Mouse (Mus musculus) adrenal gland, postnatal 25 days (tissue): ENCODE results near the gene Klk10. TPM values are rescaled to one million over a fixed set of nuclear protein-coding genes. Genes with fewer than 3 reads are reported as not detected.

Experiments used
- DNase-seq: peaks from one replicate; pipeline ENCODE4 v3.0.0; 2021; ENCODE audit warnings: mixed read lengths
- total RNA-seq: library from RNA; stranded (reverse); gene quantifications from 2 replicates; pipeline ENCODE4 v1.2.3, GENCODE M21; 2021

The Klk10 gene
- total RNA-seq, 1 experiment from 2014 or later: not detected

GRCm38 (mm10) chr7:43796355-43796754, 15.5 kb downstream of the Klk10 start:
- no peak for DNase-seq

GRCm38 (mm10) chr7:43797333-43797769, 16.5 kb downstream of the Klk10 start, which contains the start of gene Klk8:
TSS of gene Klk8 (plus strand) at chr7:43797577.
- DNase-seq: no peak

- no peak for DNase-seq
Observed at GRCm38 (mm10) chr7:43797844-43798462, 17.1 kb downstream of the Klk10 start.

GRCm38 (mm10) chr7:43799876-43800275, 19.0 kb downstream of the Klk10 start:
- DNase-seq: no peak

GRCm38 (mm10) chr7:43810994-43811393, 30.2 kb downstream of the Klk10 start, which contains the start of gene Klk7:
TSS of gene Klk7 (plus strand) at chr7:43811294.
- DNase-seq: no peak

GRCm38 (mm10) chr7:43815211-43815610, 34.4 kb downstream of the Klk10 start:
- no peak for DNase-seq

GRCm38 (mm10) chr7:43816746-43817145, 35.9 kb downstream of the Klk10 start:
- no peak for DNase-seq

- no peak for DNase-seq
Observed at GRCm38 (mm10) chr7:43821581-43821980, 40.7 kb downstream of the Klk10 start.

- DNase-seq: no peak
Observed at GRCm38 (mm10) chr7:43824199-43824598, 43.4 kb downstream of the Klk10 start, which contains the start of gene Klk6. TSS of gene Klk6 (plus strand) at chr7:43824499.

GRCm38 (mm10) chr7:43826056-43826455, 45.2 kb downstream of the Klk10 start:
- DNase-seq: no peak

- DNase-seq: no peak
Observed at GRCm38 (mm10) chr7:43827706-43828105, 46.9 kb downstream of the Klk10 start.

- no peak for DNase-seq
Observed at GRCm38 (mm10) chr7:43829006-43829405, 48.2 kb downstream of the Klk10 start.

Other genes with a start within 250 kb of the Klk10 start
- gene Cd33, start 236.6 kb upstream of the Klk10 start, total RNA-seq: 1.2 and 2.4 TPM in 2 replicates
- gene Zfp658, start 218.8 kb upstream of the Klk10 start, total RNA-seq: 2.8 and 3.1 TPM in 2 replicates
- gene Zfp719, start 201.4 kb upstream of the Klk10 start, total RNA-seq: 16.2 and 17.5 TPM in 2 replicates
- not detected in 2 replicates for gene Zfp819, start 173.9 kb upstream of the Klk10 start, total RNA-seq
- gene Ceacam18, start 146.3 kb upstream of the Klk10 start, total RNA-seq: not detected in 2 replicates
- 1.9 and 2.1 TPM in 2 replicates for gene Siglece, start 120.9 kb upstream of the Klk10 start, total RNA-seq
- gene Ctu1, start 109.0 kb upstream of the Klk10 start, total RNA-seq: 11.1 and 13.4 TPM in 2 replicates
- not detected in 2 replicates for gene Klk14, start 90.6 kb upstream of the Klk10 start, total RNA-seq
- not detected in 2 replicates for gene Klk13, start 68.5 kb upstream of the Klk10 start, total RNA-seq
- gene Klk12, start 12.1 kb upstream of the Klk10 start, total RNA-seq: not detected in 2 replicates
- gene Klk11, start 6.4 kb upstream of the Klk10 start, total RNA-seq: not detected in 2 replicates
- gene Klk9, start 10.9 kb downstream of the Klk10 start, total RNA-seq: not detected in 2 replicates
- 2.7 and 3.5 TPM in 2 replicates for gene Klk8, start 16.5 kb downstream of the Klk10 start, total RNA-seq
- gene Klk7, start 30.3 kb downstream of the Klk10 start, total RNA-seq: not detected in 2 replicates
- not detected in 2 replicates for gene Klk6, start 43.5 kb downstream of the Klk10 start, total RNA-seq
- gene Klk5, start 60.9 kb downstream of the Klk10 start, total RNA-seq: not detected in 2 replicates
- not detected in 2 replicates for gene Klk4, start 100.1 kb downstream of the Klk10 start, total RNA-seq
- not detected in 2 replicates for gene Klk15, start 152.7 kb downstream of the Klk10 start, total RNA-seq
- not detected in 2 replicates for gene Klk1b8, start 169.6 kb downstream of the Klk10 start, total RNA-seq
- gene Klk1b1, start 185.7 kb downstream of the Klk10 start, total RNA-seq: not detected in 2 replicates
- not detected in 2 replicates for gene Klk1b9, start 195.0 kb downstream of the Klk10 start, total RNA-seq
- not detected in 2 replicates for gene Klk1b11, start 214.8 kb downstream of the Klk10 start, total RNA-seq
- gene Klk1b26, start 231.1 kb downstream of the Klk10 start, total RNA-seq: not detected in 2 replicates